Mouse (Mus musculus): ENCODE data around the gene Phb.

Gene Phb

DNA sequence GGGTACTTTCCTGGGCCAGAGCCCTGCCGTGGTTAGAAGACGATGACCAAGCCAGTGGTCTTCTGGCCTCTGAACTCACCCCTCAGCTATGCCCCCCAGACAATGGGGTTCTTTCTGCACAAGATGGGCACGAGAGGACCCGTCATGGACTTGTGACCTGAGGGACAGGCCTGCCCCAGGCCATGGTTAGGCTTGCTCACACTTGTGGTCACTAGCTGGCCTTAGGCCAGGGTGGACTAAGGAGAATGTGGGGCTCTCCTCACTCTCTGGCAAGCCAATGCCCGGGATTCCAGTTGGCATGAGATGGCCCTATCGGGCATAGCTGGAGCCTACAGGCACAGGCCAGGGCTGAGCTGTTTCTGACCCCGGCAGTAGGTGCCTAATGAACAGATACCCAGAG lies 22.4 kb upstream of the Phb start:
- CTCF ChIA-PET = interaction anchor here (0.5 to 2.7 kb wide), 11 partner anchors 10 to 1353 kb away, joined by 3 to 14 read pairs (median 5); no protein-coding TSS in a partner anchor

GRCm38 (mm10) chr11:95645397-95646153 lies 21.2 kb upstream of the Phb start:
- POLR2A ChIA-PET = interaction anchor here (0.6 to 1.9 kb wide), 26 partner anchors 9 to 989 kb away, joined by 3 to 16 read pairs (median 4); partner anchors contain the start of genes Ngfr (in 2 of the 4) and Phb (in 1 of the 4)

More for the DNA sequence above, 22.4 kb upstream of the Phb start:
- POLR2A ChIA-PET = interaction anchor here in 3 of 4 experiments (0.6 to 1.9 kb wide), 13 partner anchors 9 to 269 kb away, joined by 3 to 16 read pairs (median 3); partner anchors contain the start of gene Phb (in 1 of the 3)

GRCm38 (mm10) chr11:95646154-95646490 lies 20.6 kb upstream of the Phb start:
- ChIA-PET POLR2A (interaction anchor here (0.6 to 1.9 kb wide), 18 partner anchors 8 to 990 kb away, joined by 3 to 16 read pairs (median 4); partner anchors contain the start of gene Ngfr (in 2 of the 4)), CTCF (interaction anchor here in 3 of 4 experiments (0.5 to 2.7 kb wide), 25 partner anchors 8 to 387 kb away, joined by 3 to 14 read pairs (median 4); partner anchors contain the start of gene Spop (in 1 of the 3))

More at GRCm38 (mm10) chr11:95645397-95646153, 21.2 kb upstream of the Phb start:
- CTCF ChIA-PET = interaction anchor here (0.5 to 2.7 kb wide), 31 partner anchors 9 to 1504 kb away, joined by 3 to 14 read pairs (median 4); partner anchors contain the start of gene Spop (in 1 of the 4)

GRCm38 (mm10) chr11:95647791-95648190 lies 19.0 kb upstream of the Phb start:
- ChIA-PET CTCF (interaction anchor here in 3 of 4 experiments (0.6 to 0.9 kb wide), 5 partner anchors 70 to 576 kb away, joined by 3 to 6 read pairs (median 3); no protein-coding TSS in a partner anchor), POLR2A (interaction anchor here in 2 of 4 experiments (0.7 to 1.1 kb wide), 4 partner anchors 22 to 75 kb away, joined by 3 to 10 read pairs (median 3); no protein-coding TSS in a partner anchor)

DNA sequence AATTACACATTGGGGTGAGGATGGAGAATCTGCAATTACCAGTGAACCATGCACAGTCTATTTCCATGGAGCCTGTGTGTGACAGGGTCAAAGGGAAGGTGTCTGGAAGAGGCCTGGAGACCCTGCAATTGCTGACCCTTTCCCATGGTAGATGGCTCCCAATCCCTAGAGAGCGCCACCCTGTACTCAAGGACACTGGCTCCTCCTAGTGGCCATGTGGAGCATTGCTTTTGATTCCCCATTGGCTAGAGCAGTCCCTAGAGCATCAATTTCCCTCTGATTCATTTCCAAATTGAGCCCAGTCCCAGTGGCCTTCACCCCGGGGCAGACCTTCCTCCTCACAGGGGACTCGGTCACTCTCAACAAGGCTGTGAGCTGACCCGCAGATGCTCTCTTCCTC lies 17.9 kb upstream of the Phb start:
- ChIA-PET CTCF (interaction anchor here in 1 of 4 experiments (0.6 to 1.1 kb wide), 2 partner anchors 49 to 128 kb away, joined by 3 to 4 read pairs; no protein-coding TSS in a partner anchor), POLR2A (interaction anchor here in 1 of 4 experiments (0.7 to 1.1 kb wide), 3 partner anchors 23 to 68 kb away, joined by 3 read pairs; no protein-coding TSS in a partner anchor)

DNA sequence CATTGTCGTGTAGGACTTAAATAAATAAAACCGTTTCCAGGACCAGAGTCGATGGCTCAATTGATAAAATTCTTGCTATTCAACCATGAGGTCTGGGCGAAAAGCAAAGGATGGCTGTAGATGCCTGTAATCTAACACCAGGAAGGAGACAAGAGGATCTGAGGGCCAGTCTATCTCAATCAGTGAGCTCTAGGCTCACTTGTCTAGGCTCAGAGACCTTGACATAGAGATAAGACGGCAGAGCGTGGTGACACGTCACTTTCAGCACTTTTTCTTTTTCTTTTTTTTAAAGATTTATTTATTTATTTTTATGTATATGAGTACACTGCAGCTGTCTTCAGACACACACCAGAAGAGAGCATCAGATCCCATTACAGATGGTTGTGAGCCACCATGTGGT lies 17.2 kb upstream of the Phb start:
- POLR2A ChIA-PET = interaction anchor here in 1 of 4 experiments (1.2 kb wide), 1 partner anchor 10 kb away, joined by 3 read pairs; no protein-coding TSS in a partner anchor
- CTCF ChIA-PET = interaction anchor here in 2 of 4 experiments (1.1 kb wide), 2 partner anchors 122 to 129 kb away, joined by 3 read pairs; no protein-coding TSS in a partner anchor

- ChIA-PET POLR2A (interaction anchor here (0.7 to 1.5 kb wide), 6 partner anchors 10 to 131 kb away, joined by 3 to 4 read pairs (median 3); partner anchors contain the start of gene Phb (in 1 of the 4)), CTCF (interaction anchor here in 3 of 4 experiments (0.6 to 1.8 kb wide), 8 partner anchors 14 to 129 kb away, joined by 3 to 7 read pairs (median 3); partner anchors contain the start of gene Ngfr (in 1 of the 3))
Observed at GRCm38 (mm10) chr11:95650001-95650400, 16.8 kb upstream of the Phb start.

DNA sequence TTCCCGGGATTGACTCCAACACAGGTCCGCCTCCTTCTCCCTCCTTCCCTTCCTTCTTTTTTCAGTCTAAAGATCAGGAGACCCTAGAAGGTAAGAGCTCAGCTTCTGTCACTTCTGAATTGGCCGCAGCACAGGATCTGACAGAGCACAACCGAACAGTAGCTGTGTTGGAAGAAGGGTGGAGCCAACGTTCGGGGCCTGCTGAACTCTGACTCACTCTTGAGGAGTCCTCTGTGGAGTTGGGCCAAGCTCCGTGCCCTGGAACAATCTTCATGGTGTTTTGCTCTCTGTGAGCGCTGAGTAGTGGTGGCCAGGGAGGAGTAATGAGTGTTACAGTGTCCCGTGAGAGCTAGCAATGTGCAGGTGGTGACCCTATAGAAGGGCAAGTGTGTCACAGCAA lies 15.8 kb upstream of the Phb start:
- ChIA-PET CTCF (interaction anchor here (0.6 to 1.8 kb wide), 9 partner anchors 13 to 129 kb away, joined by 3 to 7 read pairs (median 3); partner anchors contain the start of genes Ngfr (in 1 of the 4) and Phb (in 1 of the 4)), POLR2A (interaction anchor here (0.6 to 1.5 kb wide), 10 partner anchors 16 to 132 kb away, joined by 3 to 4 read pairs (median 3); partner anchors contain the start of gene Phb (in 1 of the 4))

GRCm38 (mm10) chr11:95657449-95657848 lies 9.3 kb upstream of the Phb start:
- CTCF ChIA-PET = interaction anchor here in 2 of 4 experiments (0.6 to 1.6 kb wide), 2 partner anchors 18 to 217 kb away, joined by 3 to 4 read pairs; no protein-coding TSS in a partner anchor
- POLR2A ChIA-PET = interaction anchor here in 1 of 4 experiments (0.6 to 1.6 kb wide), 3 partner anchors 46 to 262 kb away, joined by 3 to 5 read pairs (median 4); no protein-coding TSS in a partner anchor

DNA sequence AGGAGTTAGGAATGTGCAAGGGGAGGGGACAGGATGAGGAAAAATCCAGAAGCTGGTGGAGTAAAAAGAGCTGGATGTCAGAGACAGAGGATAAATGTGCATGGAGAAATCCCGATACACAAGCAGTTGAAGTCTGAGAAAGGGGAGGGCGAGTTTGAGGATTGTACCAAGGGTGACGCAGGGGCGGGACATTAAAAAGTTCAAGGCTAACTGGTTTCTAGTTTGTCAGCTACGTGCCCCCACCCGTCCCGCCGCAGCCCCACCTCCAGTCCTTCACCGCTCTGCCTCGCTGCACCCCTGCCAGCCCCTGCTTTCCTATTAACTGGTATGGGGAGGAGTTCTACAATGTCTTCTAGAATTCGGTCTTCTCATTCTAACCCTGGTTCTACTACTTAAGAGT lies 420 bp downstream of the Phb start:
- ChIA-PET CTCF (interaction anchor here (0.6 to 1.9 kb wide), 24 partner anchors 9 to 1099 kb away, joined by 3 to 8 read pairs (median 3); no protein-coding TSS in a partner anchor), POLR2A (interaction anchor here in 3 of 4 experiments (0.5 to 2.4 kb wide), 35 partner anchors 10 to 1643 kb away, joined by 3 to 9 read pairs (median 3); partner anchors contain the start of genes Atp5g1 (in 1 of the 3), Fam117a (in 1 of the 3), Kat7 (in 1 of the 3) and Ngfr (in 1 of the 3))

DNA sequence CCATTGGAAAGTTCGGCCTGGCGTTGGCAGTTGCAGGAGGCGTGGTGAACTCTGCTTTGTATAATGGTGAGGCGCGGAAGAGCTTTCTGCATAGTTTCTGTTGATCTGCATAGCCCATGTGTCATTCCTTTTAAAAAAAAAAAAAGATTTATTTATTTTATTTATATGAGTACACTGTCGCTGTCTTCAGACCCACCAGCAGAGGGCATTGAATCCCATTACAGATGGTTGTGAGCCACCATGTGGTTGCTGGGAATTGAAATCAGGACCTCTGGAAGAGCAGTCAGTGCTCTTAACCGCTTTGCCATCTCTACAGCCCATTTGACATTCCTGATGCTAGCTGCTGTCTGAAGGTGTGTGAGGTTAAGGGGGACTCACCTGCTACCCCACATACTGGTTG lies 1.3 kb downstream of the Phb start:
- ChIA-PET CTCF (interaction anchor here in 2 of 4 experiments (1.4 to 1.9 kb wide), 3 partner anchors 53 to 90 kb away, joined by 3 to 6 read pairs (median 4); no protein-coding TSS in a partner anchor), POLR2A (interaction anchor here in 2 of 4 experiments (0.6 to 2.3 kb wide), 3 partner anchors 81 to 859 kb away, joined by 3 to 9 read pairs (median 4); partner anchors contain the start of gene Ngfr (in 1 of the 2))

DNA sequence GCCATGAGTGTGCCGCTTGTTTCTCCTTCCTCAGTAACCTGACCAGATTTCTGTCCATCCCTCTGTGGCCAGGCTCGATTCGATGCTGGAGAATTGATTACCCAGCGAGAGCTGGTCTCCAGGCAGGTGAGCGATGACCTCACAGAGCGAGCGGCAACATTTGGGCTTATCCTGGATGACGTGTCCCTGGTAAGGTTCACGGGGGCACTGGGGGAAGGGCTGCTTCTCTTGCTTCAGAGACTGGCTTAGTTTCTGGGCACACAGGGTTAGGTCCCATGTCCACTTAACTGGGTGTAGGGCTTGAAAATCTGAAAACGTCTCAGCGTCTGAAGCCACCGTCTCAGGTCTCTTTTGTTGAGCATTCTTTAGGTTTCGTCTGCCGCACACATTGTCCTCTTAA lies 8.7 kb downstream of the Phb start:
- POLR2A ChIA-PET = interaction anchor here in 1 of 4 experiments (0.6 to 1.0 kb wide), 2 partner anchors 29 to 1166 kb away, joined by 3 read pairs; no protein-coding TSS in a partner anchor
- CTCF ChIA-PET = interaction anchor here in 3 of 4 experiments (0.6 to 1.7 kb wide), 9 partner anchors 8 to 1251 kb away, joined by 3 to 8 read pairs (median 4); partner anchors contain the start of gene Phb (in 1 of the 3)

DNA sequence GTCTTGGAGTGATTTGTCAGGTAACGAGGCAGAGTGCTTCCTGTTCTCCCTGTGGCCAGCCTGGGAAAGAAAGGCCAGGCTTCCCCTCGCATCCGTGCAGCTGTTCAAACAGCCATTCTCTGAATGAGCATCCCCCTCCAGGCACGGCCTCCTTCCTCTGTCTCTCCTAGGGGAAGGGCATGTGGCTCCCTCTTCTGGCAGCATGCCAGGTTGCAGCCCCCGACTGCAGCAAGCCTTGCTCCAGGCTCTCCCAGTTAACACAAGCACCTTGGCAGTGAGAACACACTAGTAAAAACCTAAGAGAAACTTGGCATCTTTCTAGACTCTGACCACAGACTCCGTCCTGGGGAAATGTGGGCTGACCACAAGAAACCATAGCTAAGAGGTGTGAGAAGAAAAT lies 9.6 kb downstream of the Phb start:
- ChIA-PET CTCF (interaction anchor here (0.5 to 1.7 kb wide), 16 partner anchors 9 to 447 kb away, joined by 3 to 8 read pairs (median 3); partner anchors contain the start of gene Phb (in 1 of the 4)), POLR2A (interaction anchor here in 3 of 4 experiments (0.6 to 1.1 kb wide), 6 partner anchors 9 to 406 kb away, joined by 3 to 6 read pairs (median 3); partner anchors contain the start of genes Ngfr (in 1 of the 3) and Phb (in 1 of the 3))

GRCm38 (mm10) chr11:95677925-95678701 lies 11.4 kb downstream of the Phb start:
- ChIA-PET CTCF (interaction anchor here in 3 of 4 experiments (0.5 to 1.4 kb wide), 9 partner anchors 39 to 1138 kb away, joined by 3 to 4 read pairs (median 3); no protein-coding TSS in a partner anchor), POLR2A (interaction anchor here in 2 of 4 experiments (0.5 to 1.0 kb wide), 4 partner anchors 27 to 285 kb away, joined by 3 to 4 read pairs (median 3); no protein-coding TSS in a partner anchor)

GRCm38 (mm10) chr11:95681995-95682601 lies 15.3 kb downstream of the Phb start:
- ChIA-PET CTCF (interaction anchor here in 1 of 4 experiments (0.6 kb wide), 1 partner anchor 15 kb away, joined by 4 read pairs; the partner anchor contains the start of gene Phb), POLR2A (interaction anchor here in 1 of 4 experiments (1.0 kb wide), 1 partner anchor 12 kb away, joined by 3 read pairs; no protein-coding TSS in a partner anchor)

DNA sequence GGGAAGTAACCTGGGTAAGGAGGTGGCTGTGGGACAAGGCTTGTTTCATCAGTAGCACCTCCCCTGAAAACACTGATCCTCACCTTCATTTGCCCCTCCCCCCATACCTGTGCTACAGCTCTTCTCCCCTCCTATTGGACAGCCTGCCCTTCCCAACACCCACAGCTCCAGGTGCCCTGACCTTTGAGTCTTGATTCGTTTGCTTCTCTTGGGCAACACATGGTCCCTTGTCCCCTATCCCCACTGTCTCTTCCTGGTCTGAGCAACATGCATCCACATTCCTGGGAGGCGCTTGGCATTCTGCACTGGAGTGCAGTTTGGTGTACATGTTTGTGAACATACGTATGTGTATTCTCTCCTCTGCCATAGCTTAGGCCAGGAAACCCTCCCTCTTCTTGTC lies 16.2 kb downstream of the Phb start:
- POLR2A ChIA-PET = interaction anchor here in 2 of 4 experiments (0.6 to 0.8 kb wide), 2 partner anchors 10 to 173 kb away, joined by 3 to 4 read pairs; no protein-coding TSS in a partner anchor

More for the DNA sequence above, 16.2 kb downstream of the Phb start:
- CTCF ChIA-PET = no interaction called here

Measured in embryonic stem cell, embryonic (primary cell).